Mouse (Mus musculus) right cerebral cortex, postnatal 14 days (tissue): Measurements from ENCODE around the gene Tiam2.

ENCODE experiments used
- DNase-seq: peaks from one replicate; pipeline ENCODE4 v3.0.0; 2022

The Tiam2 gene

DNA sequence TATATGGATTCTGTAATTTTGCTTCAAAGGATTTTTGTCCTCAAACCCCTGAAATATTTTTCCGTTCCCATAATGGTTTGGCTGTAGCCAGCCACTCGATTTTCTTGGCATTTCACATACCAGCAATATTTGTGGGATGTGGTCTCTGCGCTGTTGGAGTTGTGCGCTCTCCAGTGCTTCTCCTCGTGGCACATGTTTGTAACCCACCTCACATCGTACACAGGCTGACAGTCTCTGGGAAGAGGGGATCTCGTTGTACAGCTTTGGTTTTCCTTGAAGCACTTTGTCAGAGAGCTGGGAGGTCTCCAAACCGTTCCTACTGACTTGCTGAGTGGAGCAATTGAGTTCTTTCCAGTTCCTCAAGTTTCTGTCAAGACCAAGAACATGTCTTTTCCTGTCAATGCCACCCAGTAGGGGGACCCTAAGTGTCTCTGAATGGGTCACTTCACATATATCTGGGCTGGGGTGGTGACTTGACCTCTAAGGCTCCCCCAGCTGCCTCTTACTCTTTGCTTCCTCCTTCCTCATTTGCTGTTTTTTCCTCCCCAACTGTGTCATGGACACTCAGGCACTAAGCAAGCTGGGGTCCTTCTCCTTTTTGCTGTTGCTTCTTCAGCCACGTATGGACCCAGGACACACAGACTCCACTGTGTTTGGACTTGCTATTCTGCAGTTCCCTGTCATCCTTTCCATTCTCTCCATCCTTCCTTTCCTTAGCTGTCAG is 79.1 kb downstream of the Tiam2 start:
- DNase-seq: no peak

DNA sequence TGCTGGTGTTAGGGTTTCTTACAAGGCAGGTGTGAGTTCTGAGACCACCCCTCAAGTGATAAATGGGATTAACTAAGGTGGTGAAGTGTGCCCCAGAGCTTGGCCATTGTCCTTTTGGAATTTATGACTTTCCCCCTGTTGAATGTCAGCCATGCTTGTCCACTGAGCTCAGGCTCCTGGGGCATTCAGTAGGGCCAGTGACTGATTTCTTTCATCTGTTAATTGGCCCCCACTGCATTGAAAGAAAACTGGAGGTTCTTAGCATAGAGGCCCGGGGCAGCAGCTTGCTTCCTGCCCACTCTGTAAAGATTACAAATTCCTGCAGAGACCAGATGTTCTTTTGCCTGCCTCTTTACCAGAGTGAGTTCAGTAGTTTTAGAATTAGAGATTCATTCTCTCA is 80.7 kb downstream of the Tiam2 start:
- DNase-seq: no peak

DNA sequence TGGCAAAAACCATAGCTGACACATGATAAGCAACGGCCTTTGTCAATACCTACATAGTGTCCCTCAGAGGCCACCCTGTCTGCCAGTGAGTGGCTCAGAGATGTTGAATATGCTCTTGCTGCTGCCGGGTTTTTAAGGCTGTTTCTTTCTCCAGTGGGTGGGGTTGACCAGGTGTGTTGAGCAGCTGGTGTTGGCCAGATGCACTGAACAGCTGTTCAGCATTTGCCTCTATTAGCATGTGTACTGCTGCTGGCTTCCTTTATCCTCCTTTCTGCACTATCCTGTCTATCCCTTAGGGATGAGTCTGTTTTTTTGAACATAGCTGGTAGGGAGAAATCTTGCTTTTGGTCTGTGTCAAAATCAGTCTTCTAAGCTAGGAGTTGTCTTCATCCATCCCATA is 83.9 kb downstream of the Tiam2 start:
- DNase-seq: no peak

DNA sequence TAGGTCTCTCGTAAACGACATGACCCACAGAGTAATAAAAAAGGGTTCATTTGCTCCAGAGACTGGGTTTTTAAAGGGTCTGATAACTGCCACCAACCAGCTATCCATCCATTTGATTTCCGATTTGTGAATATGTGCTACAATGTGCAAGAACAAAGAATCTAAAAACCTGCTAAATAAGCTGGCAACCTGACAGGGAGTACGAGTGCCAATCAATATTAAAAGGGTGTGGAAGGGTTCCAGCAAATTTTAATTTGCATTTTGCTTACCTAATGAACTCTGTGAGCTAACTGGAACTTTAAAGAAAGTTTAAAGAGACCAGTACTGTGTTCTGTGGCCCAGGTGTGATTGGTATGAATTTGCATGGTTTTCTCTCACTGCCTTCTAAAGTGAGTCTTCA is 86.4 kb downstream of the Tiam2 start:
- DNase-seq: no peak

DNA sequence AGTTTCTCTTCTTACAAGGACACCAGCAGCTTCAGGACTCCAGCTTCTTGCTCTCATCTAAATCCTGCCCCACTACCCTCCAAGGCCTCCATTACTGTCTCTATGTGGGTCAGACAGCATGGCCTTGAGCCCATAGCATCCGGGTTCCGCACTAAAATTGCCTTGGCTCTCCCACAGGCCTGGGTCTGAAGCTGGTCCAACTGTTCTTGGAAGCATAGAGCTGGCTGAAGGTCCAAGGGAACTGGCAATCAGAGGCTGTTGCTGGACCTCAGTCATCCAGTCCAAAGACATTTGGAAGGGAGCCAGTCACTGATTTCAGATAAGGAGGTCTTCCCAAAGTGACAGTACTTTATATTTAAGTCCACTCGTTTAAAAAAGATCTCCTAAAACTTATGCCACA is 89.2 kb downstream of the Tiam2 start:
- DNase-seq: no peak

DNA sequence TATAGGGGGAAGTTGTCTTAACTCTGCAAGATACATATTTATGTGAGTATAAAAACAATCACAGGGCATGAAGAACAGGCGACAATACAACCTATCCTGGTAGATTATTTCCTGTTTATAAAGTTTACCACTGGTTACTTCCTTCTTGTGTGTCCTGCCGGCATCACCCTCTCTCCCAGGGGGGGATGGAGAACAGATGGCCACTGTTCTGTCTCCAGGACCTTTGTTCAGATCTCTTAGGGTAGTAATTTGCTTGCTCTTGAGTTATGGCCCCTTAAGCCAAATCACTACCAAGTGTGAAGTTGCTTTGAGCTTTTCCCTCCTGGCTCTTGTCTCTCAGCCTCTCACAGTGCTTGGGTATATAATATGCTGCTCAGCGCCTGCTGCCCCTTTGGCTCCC is 90.0 kb downstream of the Tiam2 start:
- DNase-seq: no peak

DNA sequence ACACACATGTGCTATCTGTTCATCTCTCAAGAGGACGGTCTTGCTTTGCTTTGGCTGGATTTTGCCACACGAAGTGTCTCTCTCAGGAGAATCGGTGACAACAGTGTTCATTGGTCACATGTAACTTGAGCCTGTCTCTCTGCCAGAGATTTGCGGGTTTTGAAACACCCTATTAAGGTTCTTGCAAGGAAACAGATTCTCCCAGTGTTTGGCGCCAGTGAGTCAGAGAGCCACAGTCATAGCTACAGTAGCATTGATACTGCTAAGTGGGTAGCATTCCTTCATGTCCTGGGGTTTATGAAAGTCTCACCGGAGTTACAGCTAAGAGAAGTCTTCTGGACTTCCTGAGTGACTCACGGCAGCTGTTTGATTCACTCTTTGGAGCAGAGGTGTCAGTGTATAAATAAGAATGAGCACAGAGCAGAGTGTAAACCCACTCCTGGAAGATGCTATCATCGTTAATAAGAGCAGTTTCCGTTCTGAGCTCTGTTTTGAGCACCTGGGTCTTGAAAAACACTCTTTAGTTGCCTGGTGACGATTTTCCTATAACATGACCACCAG is 93.1 kb downstream of the Tiam2 start:
- no peak for DNase-seq

DNA sequence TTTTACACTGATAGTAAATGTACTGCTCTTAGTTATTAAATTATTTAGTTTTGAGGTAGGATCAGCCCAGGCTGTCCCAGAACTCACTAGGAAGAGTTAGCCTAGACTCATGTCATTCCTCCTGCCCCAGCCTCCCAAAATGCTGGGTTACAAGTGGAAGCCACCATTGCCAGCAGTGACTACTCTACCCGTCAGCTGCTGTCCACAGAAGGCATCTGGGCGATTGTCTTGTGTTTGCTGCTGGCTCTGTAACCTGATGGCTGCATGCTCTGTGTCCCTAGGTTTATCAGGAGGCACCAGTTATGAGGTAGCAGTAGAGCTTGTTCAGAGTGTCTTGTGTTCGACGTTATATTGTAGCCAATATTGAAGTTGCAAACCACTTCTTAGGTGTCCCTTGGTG is 93.8 kb downstream of the Tiam2 start:
- DNase-seq: no peak

DNA sequence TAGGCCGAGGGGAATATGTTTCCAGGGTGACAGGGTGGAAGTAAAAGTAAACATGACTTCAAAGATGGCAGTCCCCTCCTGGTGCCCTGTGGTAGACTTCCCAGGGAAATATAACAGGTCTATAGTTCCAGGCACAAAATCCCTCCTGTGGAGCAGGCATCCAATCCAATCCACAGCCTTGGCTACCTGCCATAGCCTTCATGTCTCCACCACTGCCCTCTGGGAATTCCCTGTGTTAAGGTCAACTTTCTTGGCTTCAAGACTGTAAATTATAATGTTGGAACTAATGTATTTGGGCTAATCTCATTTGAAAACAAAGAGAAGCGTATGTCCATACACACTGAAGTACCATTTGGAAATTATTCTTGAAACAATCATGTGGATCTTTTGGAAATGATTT is 97.0 kb downstream of the Tiam2 start:
- DNase-seq: no peak

DNA sequence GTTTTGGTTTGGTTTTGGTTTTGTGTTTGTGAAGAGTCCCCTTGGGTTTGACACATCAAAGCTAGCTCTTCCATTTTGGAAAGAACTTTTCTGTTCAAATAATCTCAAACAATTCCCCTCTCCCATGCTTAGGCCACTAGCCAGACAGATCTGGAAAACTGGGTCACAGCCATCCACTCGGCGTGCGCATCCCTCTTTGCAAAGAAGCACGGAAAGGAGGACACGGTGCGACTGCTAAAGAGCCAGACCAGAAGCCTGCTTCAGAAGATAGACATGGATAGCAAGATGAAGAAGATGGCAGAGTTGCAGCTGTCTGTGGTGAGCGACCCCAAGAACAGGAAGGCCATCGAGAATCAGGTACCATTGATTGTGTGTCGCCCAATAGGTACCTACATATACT is 102.3 kb downstream of the Tiam2 start:
- no peak for DNase-seq

DNA sequence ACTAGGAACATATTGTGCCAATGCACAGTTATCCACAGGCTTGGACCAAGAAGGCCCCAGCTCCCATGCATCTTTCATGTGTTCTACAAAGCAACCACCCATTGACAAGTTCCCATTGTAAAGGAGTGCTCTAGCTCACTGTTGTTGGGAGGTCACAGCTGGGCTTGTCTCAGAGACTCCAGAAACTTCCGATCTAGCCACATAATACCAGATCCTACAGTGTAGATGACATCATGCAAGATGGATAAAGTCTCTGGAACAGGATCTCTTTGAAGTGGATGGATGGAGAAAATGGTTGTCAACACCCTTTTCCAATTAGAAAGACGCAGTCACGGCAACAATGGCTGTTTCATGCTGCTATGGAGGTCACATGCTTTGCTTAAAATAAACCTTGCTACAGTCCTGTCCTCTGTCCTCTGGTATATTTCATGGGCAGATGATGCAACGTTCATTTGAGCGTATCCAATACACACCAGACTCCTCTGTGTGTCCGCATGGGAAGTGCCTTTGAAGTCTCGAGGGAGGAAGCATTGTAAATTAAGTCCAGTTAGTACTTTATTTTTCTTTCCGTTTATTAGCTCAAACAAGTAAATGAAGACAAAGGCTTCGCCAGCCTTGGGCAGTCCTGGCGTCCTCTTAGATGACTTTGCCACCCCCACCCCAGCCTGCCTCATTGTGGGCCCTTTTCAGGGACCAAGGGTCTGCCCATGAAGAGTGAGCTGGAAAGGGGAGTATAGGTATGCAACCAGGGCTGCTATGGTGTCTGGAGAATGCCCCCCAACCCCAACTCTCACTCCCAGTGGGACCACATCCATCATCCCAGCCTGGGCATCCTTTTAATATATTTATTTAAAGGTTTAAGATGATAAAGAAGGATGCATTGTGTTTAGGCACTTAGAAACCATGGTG is 106.5 kb downstream of the Tiam2 start:
- DNase-seq: no peak

DNA sequence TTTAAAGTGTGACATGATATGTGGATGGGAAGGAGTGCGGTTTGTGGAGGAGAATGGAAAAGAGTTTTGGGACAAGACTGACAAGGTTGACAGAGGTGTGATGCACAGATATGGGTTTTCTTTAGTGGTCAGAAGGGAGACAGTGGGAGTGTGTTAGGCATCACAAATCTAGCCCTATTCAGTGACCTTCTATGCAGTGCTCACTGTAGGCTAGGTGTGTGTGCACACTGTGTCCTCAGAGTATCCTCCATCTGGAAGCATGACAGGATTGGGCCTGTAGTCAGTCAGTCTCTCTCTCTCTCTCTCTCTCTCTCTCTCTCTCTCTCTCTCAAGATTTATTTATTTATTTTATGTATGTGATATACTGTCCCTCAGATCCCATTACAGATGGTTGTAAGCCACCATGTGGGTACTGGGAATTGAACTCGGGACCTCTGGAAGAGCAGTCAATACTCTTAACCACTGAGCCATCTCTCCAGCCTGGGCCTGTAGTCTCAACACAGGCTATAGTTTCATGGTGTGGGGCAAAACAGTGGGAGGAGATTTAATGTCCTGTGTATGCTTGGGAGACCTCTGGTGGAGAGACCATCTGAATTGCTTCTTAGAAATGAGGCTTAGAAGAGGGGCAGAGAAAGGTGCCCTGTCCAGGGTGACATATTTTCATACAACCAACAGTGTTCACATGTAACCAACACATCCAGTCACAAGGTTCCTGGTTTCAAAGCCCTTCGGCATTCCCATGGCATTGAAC is 107.3 kb downstream of the Tiam2 start:
- DNase-seq: no peak

DNA sequence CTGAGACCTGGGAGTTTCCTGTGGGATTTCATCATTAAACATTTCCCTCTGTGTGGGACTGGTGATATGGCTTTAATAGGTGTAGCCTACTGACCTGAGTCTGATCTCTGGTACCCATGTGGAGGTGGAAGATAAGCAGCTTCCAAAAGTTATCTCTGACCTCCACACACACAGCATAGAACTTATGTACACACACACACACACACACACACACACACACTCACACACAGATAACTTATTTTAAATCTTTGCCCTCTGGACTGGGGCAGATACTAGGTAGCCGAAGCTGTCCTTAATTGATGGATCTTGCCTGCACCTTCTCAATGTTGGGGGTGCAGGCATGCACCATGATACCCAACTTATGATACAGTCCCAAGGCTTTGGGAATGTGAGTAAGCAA is 108.9 kb downstream of the Tiam2 start:
- DNase-seq: no peak

DNA sequence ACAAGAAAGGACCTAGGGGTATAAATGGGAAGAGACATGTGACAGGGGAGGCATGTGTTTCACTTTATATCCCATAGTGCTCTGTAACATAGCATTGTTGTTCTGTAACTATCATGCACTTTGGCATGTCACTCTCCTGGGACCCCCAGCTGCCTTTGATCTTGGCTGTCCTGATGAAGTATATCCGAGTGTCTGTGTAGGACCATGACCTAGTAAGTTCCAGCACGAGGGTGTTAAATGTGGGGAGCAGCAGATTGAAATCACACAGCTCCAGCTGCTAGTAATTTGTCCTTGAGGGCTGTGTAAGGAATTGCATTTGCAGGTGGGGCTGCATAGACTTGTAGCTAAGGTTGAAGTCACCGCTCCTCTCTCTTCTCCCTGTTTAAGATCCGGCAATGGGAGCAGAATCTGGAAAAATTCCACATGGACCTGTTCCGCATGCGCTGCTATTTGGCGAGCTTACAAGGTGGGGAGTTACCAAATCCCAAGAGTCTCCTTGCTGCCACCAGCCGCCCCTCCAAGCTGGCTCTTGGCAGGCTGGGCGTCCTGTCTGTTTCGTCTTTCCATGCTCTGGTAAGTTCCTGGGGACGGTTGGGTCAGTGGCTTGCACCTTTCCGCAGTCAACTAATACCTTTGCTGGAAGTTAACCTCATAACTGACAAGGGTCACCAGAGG is 110.6 kb downstream of the Tiam2 start:
- DNase-seq: no peak

DNA sequence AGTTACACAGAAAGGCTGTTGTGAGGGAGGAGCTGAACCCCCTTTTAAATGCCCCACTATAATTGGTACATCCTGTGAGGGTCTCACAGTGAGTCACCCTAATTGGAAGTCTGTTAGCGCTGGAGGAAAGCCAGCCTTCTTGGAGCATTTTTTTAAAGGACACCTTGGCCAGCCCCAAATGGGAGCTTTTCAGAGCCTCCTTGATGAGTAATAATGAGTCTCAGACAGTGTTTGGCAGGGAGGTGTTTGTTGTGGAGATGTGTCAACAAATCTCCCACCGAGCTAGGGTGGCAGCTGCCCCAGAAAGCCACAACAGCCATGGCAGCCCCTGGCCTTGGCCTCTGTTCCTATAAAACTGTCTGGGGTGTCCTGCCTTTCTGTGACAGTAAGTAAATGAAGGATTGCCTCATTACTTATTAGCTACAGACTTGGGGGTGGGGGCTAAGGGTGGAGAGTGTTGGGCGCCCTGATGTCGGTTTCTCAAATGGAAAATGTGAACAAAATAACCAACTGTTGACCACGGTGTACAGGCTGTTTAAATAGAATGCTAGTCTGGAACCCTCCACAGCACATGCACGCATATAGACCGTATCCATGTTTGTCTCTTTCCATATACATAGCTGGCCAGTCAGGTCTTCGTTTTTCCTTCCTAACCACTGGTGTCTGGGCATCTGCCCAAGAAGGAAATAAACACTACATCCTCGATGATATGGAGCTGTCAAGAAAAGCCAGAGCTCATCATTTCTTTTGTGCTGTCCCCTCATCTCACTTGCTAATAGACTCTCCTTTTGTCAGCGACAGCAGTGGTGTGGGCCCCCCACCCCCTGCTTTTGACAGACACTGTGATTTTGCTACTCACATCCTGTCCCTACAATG is 116.4 kb downstream of the Tiam2 start:
- no peak for DNase-seq

DNA sequence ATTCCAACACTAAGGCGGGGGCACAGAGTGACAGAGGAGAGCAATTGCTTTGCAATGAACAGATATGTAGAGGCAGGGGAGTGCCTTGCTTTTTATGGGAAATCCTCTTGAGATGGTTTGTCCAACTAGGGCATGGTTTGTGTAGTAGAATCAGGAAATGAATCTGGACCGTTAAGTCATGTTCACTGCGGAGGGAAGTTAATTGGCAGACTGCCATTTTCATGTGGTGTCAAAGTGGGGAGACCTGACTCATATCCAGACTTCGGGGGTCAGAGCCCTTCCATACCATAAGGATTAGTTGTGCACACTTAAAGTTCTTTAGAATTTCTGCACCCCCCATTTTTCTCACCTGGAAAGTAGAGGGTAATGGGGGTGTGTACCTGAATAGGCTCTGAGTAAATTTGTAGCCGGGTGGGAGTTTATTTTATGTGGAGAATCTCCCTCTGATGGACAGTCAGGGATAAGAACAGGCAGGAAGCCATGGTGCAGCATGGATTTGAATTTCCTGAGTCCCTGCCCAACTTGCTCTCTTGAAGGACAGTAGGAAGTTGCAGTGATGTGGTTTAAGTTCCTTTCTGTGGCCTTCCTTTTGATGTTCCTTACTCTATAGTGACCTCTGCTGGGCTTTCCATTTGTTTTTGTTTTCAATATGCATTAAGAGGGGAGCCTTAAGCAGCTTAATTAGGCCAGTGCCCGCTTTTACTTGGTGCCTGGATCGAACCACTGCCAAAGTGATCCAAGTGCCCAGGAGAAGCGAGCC is 120.0 kb downstream of the Tiam2 start:
- no peak for DNase-seq

DNA sequence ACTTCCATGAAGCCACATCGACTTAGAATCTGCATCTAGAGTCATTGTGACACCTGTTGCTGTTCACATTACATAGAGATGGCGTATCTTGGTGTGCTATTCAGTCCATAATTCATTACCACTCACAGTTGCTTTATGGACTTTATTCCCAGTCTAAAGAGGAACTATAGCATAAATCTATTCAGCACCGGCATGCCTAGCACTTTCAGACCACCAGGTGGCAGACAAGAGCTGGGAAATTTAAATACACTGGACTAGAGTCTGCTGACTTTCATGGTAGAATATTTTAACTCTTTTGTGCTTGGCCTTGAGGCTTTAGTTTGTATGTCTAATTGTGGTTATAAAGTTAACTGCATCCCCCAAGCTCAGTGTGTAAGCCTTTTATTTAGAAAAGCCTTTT is 122.4 kb downstream of the Tiam2 start:
- peak; percentile 75 for DNase-seq

DNA sequence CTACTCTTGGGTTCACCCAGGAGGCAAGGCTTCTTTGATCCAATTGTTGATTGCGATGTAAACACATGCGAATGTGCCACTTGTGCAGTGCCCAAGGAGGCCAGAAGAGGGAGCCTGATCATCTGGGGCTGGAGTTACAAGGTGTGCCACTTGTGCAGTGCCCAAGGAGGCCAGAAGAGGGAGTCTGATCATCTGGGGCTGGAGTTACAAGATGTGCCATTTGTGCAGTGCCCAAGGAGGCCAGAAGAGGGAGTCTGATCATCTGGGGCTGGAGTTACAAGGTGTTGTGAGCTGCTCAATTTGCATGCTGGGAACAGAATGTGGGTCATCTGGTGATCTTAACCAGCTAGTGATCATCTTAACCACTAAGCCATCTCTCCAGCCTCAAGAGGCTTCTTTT is 124.7 kb downstream of the Tiam2 start:
- peak; percentile 64 for DNase-seq

DNA sequence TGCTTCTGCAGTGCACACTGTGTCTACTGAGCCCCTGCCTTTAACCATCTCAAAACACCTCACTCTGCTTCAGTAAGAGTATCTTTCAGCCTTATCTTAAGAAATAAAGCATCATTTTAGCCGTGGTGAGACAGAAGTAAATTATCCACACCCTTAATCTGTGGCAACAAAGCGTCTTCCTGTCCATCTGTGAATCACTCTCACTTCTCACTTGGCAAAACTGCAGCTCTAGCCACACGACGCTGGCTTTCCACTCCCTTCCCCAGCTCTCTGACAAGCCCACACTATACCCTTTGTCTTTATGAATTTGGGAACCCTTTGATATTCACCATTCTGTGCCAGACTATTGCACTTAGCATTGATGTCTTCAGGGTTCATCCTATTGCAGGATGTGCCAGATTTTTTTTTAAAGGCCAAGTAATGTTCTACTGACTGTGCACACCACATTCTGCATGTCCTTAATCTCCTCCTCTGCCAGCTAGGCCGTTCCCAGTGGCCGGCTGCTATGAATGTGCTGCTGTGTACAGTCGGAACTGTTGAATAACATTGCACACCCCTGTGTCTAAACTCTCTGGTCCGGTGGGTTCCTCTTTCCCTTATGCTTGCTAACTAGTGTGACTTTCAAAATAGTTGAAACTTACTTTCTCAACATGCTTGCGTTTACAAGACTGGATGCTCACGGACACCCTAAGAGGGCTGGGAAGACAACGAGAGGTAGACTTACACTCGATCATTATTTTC is 126.4 kb downstream of the Tiam2 start:
- no peak for DNase-seq

DNA sequence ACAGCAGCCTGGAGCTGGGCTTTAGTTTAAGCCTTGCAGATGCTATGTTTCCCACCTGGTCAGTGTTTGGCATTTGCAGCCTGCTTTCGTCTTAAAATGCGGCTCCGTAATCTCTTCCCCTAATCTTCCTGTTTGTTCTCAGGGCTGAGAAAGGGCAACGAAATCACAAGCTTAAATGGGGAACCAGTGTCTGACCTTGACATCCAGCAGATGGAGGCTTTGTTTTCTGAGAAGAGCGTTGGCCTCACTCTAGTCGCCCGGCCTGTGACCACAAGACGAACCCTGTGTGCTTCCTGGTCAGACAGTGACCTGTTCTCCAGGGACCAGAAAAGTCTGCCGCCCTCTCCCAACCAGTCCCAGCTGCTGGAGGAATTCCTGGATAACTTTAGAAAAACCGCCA is 127.6 kb downstream of the Tiam2 start:
- no peak for DNase-seq
